Mouse (Mus musculus) c-Kit-positive CD71-negative TER-119-negative erythroid progenitor cells, embryonic 14.5 days (primary cell): Measurements from ENCODE around the gene Rpl6.
"Not testable (repeated sequence)": the region's sequence is repeated elsewhere in the genome, so short reads cannot be mapped to it uniquely, and the experiment has no call there.

Source experiments
- DNase-seq: peaks from one replicate; pipeline ENCODE4 v3.0.0-alpha.2; 2013; ENCODE audit warnings: low read depth

Gene Rpl6

GRCm38 (mm10) chr5:121197337-121197736 lies 6.9 kb upstream of the Rpl6 start:
- DNase-seq, result no peak

GRCm38 (mm10) chr5:121198376-121198775 lies 5.9 kb upstream of the Rpl6 start:
- no peak for DNase-seq

- peak; percentile 86 for DNase-seq
Measured at GRCm38 (mm10) chr5:121201739-121202138, 2.5 kb upstream of the Rpl6 start.

GRCm38 (mm10) chr5:121202467-121202866 lies 1.8 kb upstream of the Rpl6 start:
- no peak for DNase-seq

- DNase-seq, result not testable (repeated sequence)
Measured at GRCm38 (mm10) chr5:121205537-121206130, 1.4 kb downstream of the Rpl6 start.

GRCm38 (mm10) chr5:121206540-121206939 lies 2.3 kb downstream of the Rpl6 start:
- no peak for DNase-seq

GRCm38 (mm10) chr5:121206984-121207383 lies 2.7 kb downstream of the Rpl6 start:
- no peak for DNase-seq

GRCm38 (mm10) chr5:121209755-121210600 lies 5.7 kb downstream of the Rpl6 start:
- DNase-seq, result no peak

GRCm38 (mm10) chr5:121210601-121210924 lies 6.3 kb downstream of the Rpl6 start:
- no peak for DNase-seq

GRCm38 (mm10) chr5:121212108-121212507 lies 7.8 kb downstream of the Rpl6 start:
- no peak for DNase-seq

GRCm38 (mm10) chr5:121214707-121215106 lies 10.4 kb downstream of the Rpl6 start:
- no peak for DNase-seq

GRCm38 (mm10) chr5:121215380-121216125 lies 11.3 kb downstream of the Rpl6 start:
- DNase-seq, result no peak

- DNase-seq, result peak; percentile 61
Measured at GRCm38 (mm10) chr5:121216126-121216446, 11.8 kb downstream of the Rpl6 start.

GRCm38 (mm10) chr5:121216584-121217312 lies 12.5 kb downstream of the Rpl6 start:
- DNase-seq, result not testable (repeated sequence)

GRCm38 (mm10) chr5:121217313-121217634 lies 13.0 kb downstream of the Rpl6 start:
- DNase-seq, result no peak

- DNase-seq, result no peak
Measured at GRCm38 (mm10) chr5:121219190-121219589, 14.9 kb downstream of the Rpl6 start.

GRCm38 (mm10) chr5:121219980-121220731 lies 15.9 kb downstream of the Rpl6 start, which contains the start of gene Hectd4:
TSS of gene Hectd4 (plus strand) at chr5:121220219.
- DNase-seq, result peak; percentile 97

- no peak for DNase-seq
Measured at GRCm38 (mm10) chr5:121220732-121221301, 16.5 kb downstream of the Rpl6 start.

- DNase-seq, result no peak
Measured at GRCm38 (mm10) chr5:121221328-121221850, 17.1 kb downstream of the Rpl6 start.

GRCm38 (mm10) chr5:121224020-121224419 lies 19.7 kb downstream of the Rpl6 start:
- DNase-seq, result not testable (repeated sequence)

GRCm38 (mm10) chr5:121224856-121225255 lies 20.6 kb downstream of the Rpl6 start:
- no peak for DNase-seq
